Mouse (Mus musculus): Measurements from ENCODE around the gene BC037034. TPM values are rescaled to one million over a fixed set of nuclear protein-coding genes. Genes with fewer than 3 reads are reported as not detected.

Gene BC037034
- total and polyA plus RNA-seq, 3 experiments = 4.5 to 15.4 (median 11.2) TPM

DNA sequence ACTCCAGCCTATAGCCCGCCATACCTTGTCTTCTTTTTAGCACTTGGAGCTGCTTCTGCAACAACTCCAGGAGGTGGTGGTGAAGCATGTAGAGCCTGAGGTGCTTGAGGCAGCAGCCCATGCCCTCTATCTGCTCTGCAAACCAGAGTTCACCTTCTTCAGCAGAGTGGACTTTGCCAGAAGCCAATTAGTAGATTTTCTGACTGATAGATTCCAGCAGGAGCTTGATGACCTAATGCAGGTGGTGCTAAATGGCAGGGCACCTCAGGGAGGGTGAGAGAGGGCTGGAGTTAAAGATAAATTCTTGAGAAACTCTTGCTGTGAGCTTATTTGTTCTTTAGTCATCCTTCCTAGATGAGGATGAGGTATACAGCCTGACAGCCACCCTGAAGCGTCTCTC, 35.8 kb upstream of the BC037034 start:
- Histone ChIP-seq H3K36me3 (replicated peaks in 1 of 2; ENCODE audit: control insufficient read depth in 1 of 2, insufficient read depth in 1 of 2, low read length in 1 of 2) (no peaks in the 10 kb centered on the region), H3K4me2 (ENCODE audit: insufficient read depth, low read depth, poor library complexity, severe bottlenecking) (no peak overlapping the region), H3K79me2 (replicated peaks; ENCODE audit: control insufficient read depth, extremely low read depth, insufficient read depth, poor library complexity, severe bottlenecking) (no peaks in the 10 kb centered on the region), H3K9ac (ENCODE audit: insufficient read depth, low read depth) (no peak overlapping the region), H3K4me3 (replicated peaks in 1 of 3; ENCODE audit: low read depth in 2 of 3, low read length in 2 of 3, poor library complexity in 1 of 3) (no peak overlapping the region), H3K27me3 (replicated peaks) (peaks cover 37% of the 10 kb centered on the region), H3K4me1 (ENCODE audit: control insufficient read depth in 1 of 2, insufficient read depth in 2 of 2) (no peaks in the 10 kb centered on the region), H3K27ac (ENCODE audit: insufficient read depth, low read depth) (no peak overlapping the region), H3K9me3 (replicated peaks; ENCODE audit: low read length) (no peaks in the 10 kb centered on the region)
- dilution Hi-C loops (cut with MboI; ENCODE audit: extremely low pct_ligation_motif_present, extremely low pct_unique_long_range_greater_than_20kb, low sequenced_read_pairs) (no loop called here), in situ Hi-C loops (cut with MboI; ENCODE audit: low pct_ligation_motif_present, low pct_unique_long_range_greater_than_20kb, low sequenced_read_pairs) (no loop called here)
- no peak for DNase-seq (ENCODE audit: extremely low read depth)
- TF ChIP-seq POLR2A (IDR thresholded peaks at IDR 0.05; ENCODE audit: low read depth, low read length) (no peak), USF1 (IDR thresholded peaks at IDR 0.05; ENCODE audit: low read depth, low read length) (no peak), CTCF (conservative IDR thresholded peaks at IDR 0.05 in 1 of 2, IDR thresholded peaks at IDR 0.05 in 1 of 2; ENCODE audit: low read depth in 2 of 2, low read length in 2 of 2) (no peak), E2F4 (IDR thresholded peaks at IDR 0.05; ENCODE audit: insufficient replicate concordance, low read depth, low read length) (no peak), NRF1 (IDR thresholded peaks at IDR 0.05; ENCODE audit: low read depth, low read length) (no peak), SMC3 (IDR thresholded peaks at IDR 0.05; ENCODE audit: low read depth, low read length) (no peak), IRF4 (IDR thresholded peaks at IDR 0.05; ENCODE audit: low read depth, low read length) (no peak), MXI1 (IDR thresholded peaks at IDR 0.05; ENCODE audit: low read depth, low read length) (no peak), TBP (conservative IDR thresholded peaks at IDR 0.05; ENCODE audit: low read depth, low read length) (no peak), GABPA (IDR thresholded peaks at IDR 0.05; ENCODE audit: insufficient replicate concordance, low read depth, low read length) (no peak), HCFC1 (IDR thresholded peaks at IDR 0.05; ENCODE audit: low read depth, low read length) (no peak), PAX5 (IDR thresholded peaks at IDR 0.05; ENCODE audit: low read length) (no peak), ZNF384 (IDR thresholded peaks at IDR 0.05; ENCODE audit: low read depth, low read length) (no peak), MAZ (IDR thresholded peaks at IDR 0.05; ENCODE audit: low read depth, low read length) (no peak), MYC (IDR thresholded peaks at IDR 0.05; ENCODE audit: low read depth, low read length) (no peak), CHD2 (IDR thresholded peaks at IDR 0.05; ENCODE audit: low read length) (no peak)

DNA sequence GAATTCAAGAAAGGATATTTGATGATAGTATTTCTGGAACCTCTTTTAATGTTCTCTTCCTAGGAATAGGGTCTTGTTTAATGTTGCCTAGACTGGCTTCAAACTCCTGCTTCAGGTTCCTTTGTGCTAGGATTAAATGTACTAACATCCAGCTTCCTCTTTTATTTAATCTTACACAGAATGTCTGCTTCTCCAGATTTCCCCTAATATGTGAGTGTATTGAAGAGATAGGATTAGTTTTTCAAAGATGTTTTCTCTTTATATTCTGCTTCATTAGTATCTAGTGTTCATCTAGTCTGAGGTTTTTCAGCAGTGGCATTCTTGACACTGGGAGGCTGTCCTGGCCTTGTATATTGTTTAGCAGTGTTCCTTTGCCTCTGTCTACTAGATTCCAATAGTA, 30.3 kb upstream of the BC037034 start:
- Histone ChIP-seq H3K9me3 (replicated peaks; ENCODE audit: low read length) (no peaks in the 10 kb centered on the region), H3K4me2 (ENCODE audit: insufficient read depth, low read depth, poor library complexity, severe bottlenecking) (no peak overlapping the region), H3K4me3 (replicated peaks in 1 of 3; ENCODE audit: low read depth in 2 of 3, low read length in 2 of 3, poor library complexity in 1 of 3) (no peak overlapping the region), H3K27me3 (replicated peaks) (peaks cover 23% of the 10 kb centered on the region), H3K4me1 (ENCODE audit: control insufficient read depth in 1 of 2, insufficient read depth in 2 of 2) (no peaks in the 10 kb centered on the region), H3K36me3 (replicated peaks in 1 of 2; ENCODE audit: control insufficient read depth in 1 of 2, insufficient read depth in 1 of 2, low read length in 1 of 2) (no peaks in the 10 kb centered on the region), H3K27ac (ENCODE audit: insufficient read depth, low read depth) (no peak overlapping the region), H3K9ac (ENCODE audit: insufficient read depth, low read depth) (no peak overlapping the region), H3K79me2 (replicated peaks; ENCODE audit: control insufficient read depth, extremely low read depth, insufficient read depth, poor library complexity, severe bottlenecking) (no peaks in the 10 kb centered on the region)
- TF ChIP-seq GABPA (IDR thresholded peaks at IDR 0.05; ENCODE audit: insufficient replicate concordance, low read depth, low read length) (no peak), USF2 (conservative IDR thresholded peaks at IDR 0.05; ENCODE audit: low read depth, low read length) (no peak), RAD21 (IDR thresholded peaks at IDR 0.05; ENCODE audit: low read depth, low read length) (no peak), ZNF384 (IDR thresholded peaks at IDR 0.05; ENCODE audit: low read depth, low read length) (no peak), ELF1 (IDR thresholded peaks at IDR 0.05; ENCODE audit: low read depth, low read length) (no peak), EP300 (IDR thresholded peaks at IDR 0.05; ENCODE audit: low read length) (no peak), NRF1 (IDR thresholded peaks at IDR 0.05; ENCODE audit: low read depth, low read length) (no peak), ZC3H11A (IDR thresholded peaks at IDR 0.05; ENCODE audit: low read depth, low read length) (no peak), E2F4 (IDR thresholded peaks at IDR 0.05; ENCODE audit: insufficient replicate concordance, low read depth, low read length) (no peak), ZMIZ1 (IDR thresholded peaks at IDR 0.05; ENCODE audit: low read depth, low read length) (no peak), TCF12 (IDR thresholded peaks at IDR 0.05; ENCODE audit: low read depth, low read length) (no peak), POLR2AphosphoS2 (IDR thresholded peaks at IDR 0.05; ENCODE audit: low read depth, low read length) (no peak)
- no peak for DNase-seq (ENCODE audit: extremely low read depth)
- in situ Hi-C loops (cut with MboI; ENCODE audit: low pct_ligation_motif_present, low pct_unique_long_range_greater_than_20kb, low sequenced_read_pairs) = no loop called here
- dilution Hi-C loops (cut with MboI; ENCODE audit: extremely low pct_ligation_motif_present, extremely low pct_unique_long_range_greater_than_20kb, low sequenced_read_pairs) = no loop called here

Data from CH12.LX (cell line).